Mouse (Mus musculus) effector memory CD4-positive, alpha-beta T cell, adult 7 months (primary cell): Measurements from ENCODE around the gene Gm4312. TPM values are rescaled to one million over a fixed set of nuclear protein-coding genes. Genes with fewer than 3 reads are reported as not detected.

ENCODE experiments used
- polyA plus RNA-seq: library from polyadenylated mRNA; unstranded; fragments of 100-300 nt; shearing (Covaris generic); gene quantifications from one replicate; pipeline ENCODE4 v1.2.1, GENCODE M21; 2017

The Gm4312 gene
- polyA plus RNA-seq: 0.82 TPM

DNA sequence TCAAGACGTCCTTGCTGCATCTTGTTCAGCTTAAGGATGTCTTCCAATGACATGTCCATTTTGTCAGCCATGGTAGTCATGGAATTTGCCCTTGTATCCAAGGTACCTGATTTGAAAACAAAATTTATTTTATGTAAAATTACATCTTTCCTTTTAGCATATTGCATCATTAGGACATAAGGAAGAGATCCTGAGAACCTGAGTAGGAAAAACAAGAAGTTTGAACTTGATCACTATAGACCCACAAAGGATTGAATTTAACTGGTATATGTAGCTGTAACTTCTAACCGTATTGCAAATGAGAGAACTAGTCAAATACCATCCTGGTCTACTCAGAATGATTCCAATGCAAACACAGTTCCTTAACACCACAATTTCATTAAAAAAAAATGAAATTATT, at the start of gene Gm4312:
TSS of gene Gm4312 (minus strand) at position 101 of the 400 bp plus-strand sequence.

DNA sequence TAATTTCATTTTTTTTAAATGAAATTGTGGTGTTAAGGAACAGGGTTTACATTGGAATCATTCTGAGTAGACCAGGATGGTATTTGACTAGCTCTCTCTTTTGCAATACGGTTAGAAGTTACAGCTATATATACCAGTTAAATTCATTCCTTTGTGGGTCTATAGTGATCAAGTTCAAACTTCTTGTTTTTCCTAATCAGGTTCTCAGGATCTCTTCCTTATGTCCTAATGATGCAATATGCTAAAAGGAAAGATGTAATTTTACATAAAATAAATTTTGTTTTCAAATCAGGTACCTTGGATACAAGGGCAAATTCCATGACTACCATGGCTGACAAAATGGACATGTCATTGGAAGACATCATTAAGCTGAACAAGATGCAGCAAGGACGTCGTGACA, 21.3 kb downstream of the Gm4312 start, which contains the start of gene Gm4307:
TSS of gene Gm4307 (plus strand) at position 301 of the 400 bp plus-strand sequence.

GRCm38 (mm10) chr10:100350793-100351192, 31.6 kb downstream of the Gm4312 start, which contains the start of gene Gm4305:
TSS of gene Gm4305 (plus strand) at chr10:100351093.

DNA sequence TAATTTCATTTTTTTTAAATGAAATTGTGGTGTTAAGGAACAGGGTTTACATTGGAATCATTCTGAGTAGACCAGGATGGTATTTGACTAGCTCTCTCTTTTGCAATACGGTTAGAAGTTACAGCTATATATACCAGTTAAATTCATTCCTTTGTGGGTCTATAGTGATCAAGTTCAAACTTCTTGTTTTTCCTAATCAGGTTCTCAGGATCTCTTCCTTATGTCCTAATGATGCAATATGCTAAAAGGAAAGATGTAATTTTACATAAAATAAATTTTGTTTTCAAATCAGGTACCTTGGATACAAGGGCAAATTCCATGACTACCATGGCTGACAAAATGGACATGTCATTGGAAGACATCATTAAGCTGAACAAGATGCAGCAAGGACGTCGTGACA, 36.7 kb downstream of the Gm4312 start, which contains the start of gene Gm4303:
TSS of gene Gm4303 (plus strand) at position 301 of the 400 bp plus-strand sequence.

GRCm38 (mm10) chr10:100340536-100340935, 41.8 kb downstream of the Gm4312 start, which contains the start of gene Gm4302:
TSS of gene Gm4302 (plus strand) at chr10:100340836.

GRCm38 (mm10) chr10:100335376-100335775, 47.0 kb downstream of the Gm4312 start, which contains the start of gene Gm4301:
TSS of gene Gm4301 (plus strand) at chr10:100335676.

Other genes with a start within 250 kb of the Gm4312 start
- gene Gm4301, start 46.9 kb downstream of the Gm4312 start, polyA plus RNA-seq: 0.82 TPM
- gene Gm4302, start 41.7 kb downstream of the Gm4312 start, polyA plus RNA-seq: 0.61 TPM
- gene Gm4303, start 36.6 kb downstream of the Gm4312 start, polyA plus RNA-seq: not detected
- not detected for gene Gm4305, start 31.5 kb downstream of the Gm4312 start, polyA plus RNA-seq
- not detected for gene Gm4307, start 21.2 kb downstream of the Gm4312 start, polyA plus RNA-seq
- gene Tmtc3, start 104.8 kb upstream of the Gm4312 start, polyA plus RNA-seq: 3.2 TPM
- 3.0 TPM for gene Cep290, start 105.0 kb upstream of the Gm4312 start, polyA plus RNA-seq
- gene 4930430F08Rik, start 207.9 kb upstream of the Gm4312 start, polyA plus RNA-seq: 7.2 TPM
- gene 1700017N19Rik, start 207.9 kb upstream of the Gm4312 start, polyA plus RNA-seq: 0.37 TPM